Comparison of ENCODE assay signal across 21 mouse cellular contexts in genomic region chr1:184545111-184545510, GRCm38 (mm10).
"Had no signal": no experiment of that assay in that cellular context is flagged by ENCODE, and none has a peak within 500 bp of the region (broad histone marks: within the 10 kb centered on the region; RNA-seq: fewer than 3 reads in every experiment).

No protein-coding gene starts in this region.

- ATAC-seq: forebrain, postnatal 0 days; hindbrain, postnatal 0 days; intestine, embryonic 16.5 days had no signal

- H3K27ac ChIP-seq: heart, adult 2 months; heart, embryonic 13.5 days; heart, embryonic 15.5 days; hindbrain, embryonic 13.5 days; hindbrain, embryonic 15.5 days; hindbrain, postnatal 0 days; limb, embryonic 13.5 days; limb, embryonic 15.5 days; liver, embryonic 14.5 days had no signal

- H3K4me2 ChIP-seq: heart, embryonic 11.5 days; heart, embryonic 13.5 days; heart, embryonic 15.5 days; hindbrain, embryonic 13.5 days; hindbrain, embryonic 15.5 days; limb, embryonic 13.5 days; limb, embryonic 15.5 days; liver, embryonic 11.5 days had no signal

- DNase-seq: forebrain, postnatal 0 days; gastrocnemius, postnatal 14 days; gastrocnemius, postnatal 36 days; heart, adult 2 months; heart, postnatal 14 days; heart, postnatal 36 days; kidney, postnatal 10 days; layer of hippocampus, adult 9-11 months; layer of hippocampus, postnatal 36 days; left cerebral cortex, postnatal 4 days had no signal

- H3K9me3 ChIP-seq: heart, embryonic 13.5 days; heart, embryonic 15.5 days; hindbrain, embryonic 13.5 days; hindbrain, embryonic 15.5 days; limb, embryonic 13.5 days; limb, embryonic 15.5 days had no signal

- H3K4me1 ChIP-seq: heart, embryonic 13.5 days; heart, embryonic 15.5 days; hindbrain, embryonic 13.5 days; hindbrain, embryonic 15.5 days; limb, embryonic 15.5 days had no signal

- H3K9ac ChIP-seq: forebrain, postnatal 0 days; heart, embryonic 13.5 days; heart, embryonic 15.5 days; hindbrain, embryonic 13.5 days; hindbrain, embryonic 15.5 days; limb, embryonic 13.5 days; limb, embryonic 15.5 days; liver, embryonic 14.5 days had no signal

- H3K4me3 ChIP-seq: heart, adult 2 months; heart, embryonic 13.5 days; heart, embryonic 15.5 days; hindbrain, embryonic 13.5 days; hindbrain, embryonic 15.5 days; limb, embryonic 13.5 days; limb, embryonic 15.5 days had no signal

- H3K36me3 ChIP-seq: heart, embryonic 13.5 days; heart, embryonic 15.5 days; hindbrain, embryonic 13.5 days; hindbrain, embryonic 15.5 days; limb, embryonic 13.5 days; limb, embryonic 15.5 days had no signal

- H3K27me3 ChIP-seq: heart, embryonic 15.5 days; hindbrain, embryonic 13.5 days; hindbrain, embryonic 15.5 days had no signal
